Mouse (Mus musculus) erythroblast, embryonic 14.5 days (primary cell): ENCODE results near the gene Stat1. TPM values are rescaled to one million over a fixed set of nuclear protein-coding genes. Genes with fewer than 3 reads are reported as not detected.

ENCODE experiments used
- H3K27me3 ChIP-seq: 2 replicates; pipeline ENCODE4 v1.6.1; 2012; ENCODE audit warnings: inconsistent platforms; ENCODE audit not compliant: control insufficient read depth
- H3K36me3 ChIP-seq: 2 replicates; pipeline ENCODE4 v1.6.1; 2012; ENCODE audit warnings: mild to moderate bottlenecking, inconsistent platforms; ENCODE audit not compliant: control insufficient read depth
- H3K4me1 ChIP-seq: 2 replicates; pipeline ENCODE4 v1.6.1; 2012; ENCODE audit warnings: inconsistent platforms; ENCODE audit not compliant: control insufficient read depth
- H3K4me3 ChIP-seq: replicated peaks from 2 replicates; pipeline ENCODE3; 2012; ENCODE audit warnings: moderate library complexity, mild to moderate bottlenecking, inconsistent platforms
- H3K9me3 ChIP-seq: 2 replicates; pipeline ENCODE4 v1.6.1; 2012; ENCODE audit warnings: low read length, inconsistent platforms, mixed read lengths; ENCODE audit not compliant: control insufficient read depth
- GATA1 ChIP-seq: IDR thresholded peaks from 2 replicates; pipeline ENCODE4 v1.6.1; 2012; ENCODE audit warnings: low read length, inconsistent platforms, mixed read lengths
- TAL1 ChIP-seq: IDR thresholded peaks from 3 replicates; pipeline ENCODE4 v1.6.1; 2012; ENCODE audit warnings: low read length, inconsistent platforms, mixed read lengths
- polyA plus RNA-seq: library from polyadenylated mRNA; stranded (reverse); fragments of >175 nt; gene quantifications from 2 replicates; pipeline ENCODE4 v1.2.3, GENCODE M21; 2012

The Stat1 gene
- polyA plus RNA-seq, 1 experiment, result 0.43 TPM

- Histone ChIP-seq H3K27me3 (no peaks in the 10 kb centered on the region), H3K4me3 (no peak overlapping the region), H3K9me3 (no peaks in the 10 kb centered on the region), H3K36me3 (no peaks in the 10 kb centered on the region), H3K4me1 (no peaks in the 10 kb centered on the region)
- no peak for TF ChIP-seq TAL1
- no peak for TF ChIP-seq GATA1
These were observed 12.0 kb upstream of the Stat1 start for GRCm38 (mm10) chr1:52107206-52107605.

GRCm38 (mm10) chr1:52111217-52111616, 8.0 kb upstream of the Stat1 start:
- Histone ChIP-seq H3K27me3 (no peaks in the 10 kb centered on the region), H3K4me3 (no peak overlapping the region), H3K36me3 (no peaks in the 10 kb centered on the region), H3K4me1 (peaks cover 12% of the 10 kb centered on the region), H3K9me3 (no peaks in the 10 kb centered on the region)
- no peak for TF ChIP-seq TAL1
- no peak for TF ChIP-seq GATA1

GRCm38 (mm10) chr1:52112301-52112700, 6.9 kb upstream of the Stat1 start:
- H3K9me3 ChIP-seq, result no peaks in the 10 kb centered on the region
- H3K4me3 ChIP-seq, result no peak overlapping the region
- TF ChIP-seq TAL1, result no peak
- TF ChIP-seq GATA1, result no peak
- H3K27me3 ChIP-seq, result no peaks in the 10 kb centered on the region
- peaks cover 12% of the 10 kb centered on the region for H3K4me1 ChIP-seq
- no peaks in the 10 kb centered on the region for H3K36me3 ChIP-seq

GRCm38 (mm10) chr1:52113067-52113665, 6.1 kb upstream of the Stat1 start:
- Histone ChIP-seq H3K4me3 (peak overlapping the region; percentile 83), H3K27me3 (no peaks in the 10 kb centered on the region), H3K36me3 (no peaks in the 10 kb centered on the region), H3K4me1 (peaks cover 12% of the 10 kb centered on the region), H3K9me3 (no peaks in the 10 kb centered on the region)
- TF ChIP-seq GATA1 (no peak), TAL1 (no peak)

GRCm38 (mm10) chr1:52113666-52114069, 5.6 kb upstream of the Stat1 start:
- H3K4me1 ChIP-seq, result peaks cover 17% of the 10 kb centered on the region
- no peaks in the 10 kb centered on the region for H3K9me3 ChIP-seq
- H3K27me3 ChIP-seq, result no peaks in the 10 kb centered on the region
- peak overlapping the region; percentile 83 for H3K4me3 ChIP-seq
- TF ChIP-seq GATA1, result no peak
- TF ChIP-seq TAL1, result no peak
- H3K36me3 ChIP-seq, result no peaks in the 10 kb centered on the region

GRCm38 (mm10) chr1:52116441-52116840, 2.8 kb upstream of the Stat1 start:
- Histone ChIP-seq H3K36me3 (no peaks in the 10 kb centered on the region), H3K27me3 (no peaks in the 10 kb centered on the region), H3K4me3 (no peak overlapping the region), H3K9me3 (no peaks in the 10 kb centered on the region), H3K4me1 (peaks cover 35% of the 10 kb centered on the region)
- no peak for TF ChIP-seq GATA1
- TF ChIP-seq TAL1, result no peak

GRCm38 (mm10) chr1:52117777-52118176, 1.5 kb upstream of the Stat1 start:
- H3K9me3 ChIP-seq, result no peaks in the 10 kb centered on the region
- no peak for TF ChIP-seq GATA1
- TF ChIP-seq TAL1, result no peak
- H3K4me3 ChIP-seq, result no peak overlapping the region
- no peaks in the 10 kb centered on the region for H3K27me3 ChIP-seq
- peaks cover 35% of the 10 kb centered on the region for H3K4me1 ChIP-seq
- peaks cover 4% of the 10 kb centered on the region for H3K36me3 ChIP-seq

- H3K4me1 ChIP-seq, result peaks cover 23% of the 10 kb centered on the region
- TF ChIP-seq GATA1, result no peak
- TF ChIP-seq TAL1, result no peak
- H3K4me3 ChIP-seq, result peak overlapping the region; percentile 89
- no peaks in the 10 kb centered on the region for H3K9me3 ChIP-seq
- peaks cover 14% of the 10 kb centered on the region for H3K36me3 ChIP-seq
- no peaks in the 10 kb centered on the region for H3K27me3 ChIP-seq
These were observed 451 bp downstream of the Stat1 start for GRCm38 (mm10) chr1:52119691-52120090.

- Histone ChIP-seq H3K4me3 (peak overlapping the region; percentile 89), H3K9me3 (no peaks in the 10 kb centered on the region), H3K36me3 (peaks cover 18% of the 10 kb centered on the region), H3K27me3 (no peaks in the 10 kb centered on the region), H3K4me1 (peaks cover 23% of the 10 kb centered on the region)
- TF ChIP-seq GATA1 (no peak), TAL1 (no peak)
These were observed 951 bp downstream of the Stat1 start for GRCm38 (mm10) chr1:52120191-52120590.

GRCm38 (mm10) chr1:52121052-52121451, 1.8 kb downstream of the Stat1 start:
- TF ChIP-seq TAL1 (no peak), GATA1 (no peak)
- Histone ChIP-seq H3K4me3 (no peak overlapping the region), H3K9me3 (no peaks in the 10 kb centered on the region), H3K36me3 (peaks cover 23% of the 10 kb centered on the region), H3K27me3 (no peaks in the 10 kb centered on the region), H3K4me1 (peaks cover 23% of the 10 kb centered on the region)
